Mouse (Mus musculus): ENCODE measurements around the gene Vmn1r138. TPM values are rescaled to one million over a fixed set of nuclear protein-coding genes. Genes with fewer than 3 reads are reported as not detected.
"Not testable (repeated sequence)": the region's sequence is repeated elsewhere in the genome, so short reads cannot be mapped to it uniquely, and the experiment has no call there.

Gene Vmn1r138
- not detected for total RNA-seq (2021)
- long read RNA-seq, experiment 1: 0 reads
- long read RNA-seq, experiment 2: 0 reads

DNA sequence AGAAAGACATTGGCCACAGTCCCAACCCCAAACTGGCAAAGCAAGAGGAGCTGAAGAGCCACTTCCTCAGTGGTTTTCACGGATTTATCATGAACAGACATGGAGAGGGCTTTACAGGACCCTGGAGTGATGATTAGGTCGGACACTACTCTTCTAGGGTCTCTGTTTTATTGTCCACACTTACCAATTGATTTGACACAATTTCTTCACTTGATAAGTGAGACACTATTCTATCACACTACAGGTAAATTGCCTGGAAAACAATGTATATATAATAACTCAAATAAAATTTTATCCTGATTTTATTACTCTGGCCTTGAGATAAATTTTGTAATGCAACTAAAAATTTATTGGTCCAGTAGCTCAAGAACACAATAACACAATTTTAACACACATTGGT, at the start of gene Vmn1r138:
TSS of gene Vmn1r138 (minus strand) at position 101 of the 400 bp plus-strand sequence.
- not testable (repeated sequence) for H3K27ac ChIP-seq; H3K4me3 ChIP-seq; DNase-seq (ENCODE audit: low spot score in 2 of 2)

DNA sequence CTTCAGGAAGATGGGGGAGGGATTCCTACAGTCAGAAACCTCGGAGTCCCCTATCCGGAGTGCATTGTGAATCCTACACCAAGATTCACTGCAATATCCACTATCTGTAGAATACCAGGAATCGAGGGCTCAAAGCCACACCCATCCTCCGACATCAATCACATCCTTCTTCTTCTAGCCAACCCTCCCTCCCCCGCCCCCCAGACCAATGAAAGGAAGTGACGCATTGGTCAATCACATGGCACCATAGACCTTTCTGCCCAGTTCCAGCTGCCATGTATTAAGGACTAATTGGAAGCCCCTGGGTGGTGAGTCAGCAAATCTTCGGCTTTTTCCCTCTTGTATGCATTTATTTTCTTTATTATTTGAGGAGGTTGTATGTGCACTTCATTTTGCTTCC, 40.1 kb upstream of the Vmn1r138 start, which contains the start of gene Vmn1r139:
TSS of gene Vmn1r139 (plus strand) at position 301 of the 400 bp plus-strand sequence.
- not testable (repeated sequence) for H3K27ac ChIP-seq; H3K4me3 ChIP-seq; DNase-seq (ENCODE audit: low spot score in 2 of 2)

DNA sequence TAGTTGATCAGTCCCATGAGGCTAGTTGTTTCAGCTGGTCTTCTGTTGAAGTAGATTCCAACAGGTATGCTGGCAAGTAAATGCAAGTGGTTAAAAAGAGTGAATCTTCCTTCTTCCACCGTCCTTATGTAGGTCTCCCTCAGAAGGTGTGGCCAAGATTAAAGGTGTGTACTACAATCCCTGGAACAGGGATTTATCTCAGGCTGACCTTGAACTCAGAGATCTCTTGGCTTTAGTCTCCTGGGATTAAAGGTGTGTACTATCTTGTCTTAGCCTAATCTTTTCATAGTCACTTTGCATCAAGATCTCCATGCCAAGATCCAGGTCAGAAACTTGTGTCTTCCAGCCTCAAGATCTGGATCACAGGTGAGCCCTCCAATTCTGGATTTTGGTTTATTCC, 27.5 kb upstream of the Vmn1r138 start, which contains the start of gene Gm6176:
TSS of gene Gm6176 (minus strand) at position 101 of the 400 bp plus-strand sequence.
- DNase-seq (ENCODE audit: low spot score in 2 of 2); H3K4me3 ChIP-seq; H3K27ac ChIP-seq: not testable (repeated sequence)

GRCm38 (mm10) chr7:21994287-21994686, 34.4 kb downstream of the Vmn1r138 start, which contains the start of gene Vmn1r137:
Gene Vmn1r137, plus strand, starts transcription at chr7:21994587.
- not testable (repeated sequence) for DNase-seq (ENCODE audit: low spot score in 2 of 2); H3K27ac ChIP-seq; H3K4me3 ChIP-seq

Other genes starting within 250 kb of the Vmn1r138 start
- gene Gm4177, start 232.2 kb downstream of the Vmn1r138 start, total RNA-seq (2021): not detected
- not detected for gene Vmn1r135, start 196.5 kb downstream of the Vmn1r138 start, total RNA-seq (2021)
- not detected for gene Gm5725, start 184.6 kb downstream of the Vmn1r138 start, total RNA-seq (2021)
- not detected for gene Gm5891, start 107.6 kb downstream of the Vmn1r138 start, total RNA-seq (2021)
- gene Vmn1r137, start 34.3 kb downstream of the Vmn1r138 start, total RNA-seq (2021): not detected
- not detected for gene Gm6176, start 27.4 kb upstream of the Vmn1r138 start, total RNA-seq (2021)
- gene Vmn1r139, start 40.2 kb upstream of the Vmn1r138 start, total RNA-seq (2021): not detected
- gene Gm16451, start 89.3 kb upstream of the Vmn1r138 start, total RNA-seq (2021): not detected
- not detected for gene Gm10666, start 105.8 kb upstream of the Vmn1r138 start, total RNA-seq (2021)
- gene Vmn1r142, start 135.1 kb upstream of the Vmn1r138 start, total RNA-seq (2021): not detected
- not detected for gene Vmn1r143, start 160.5 kb upstream of the Vmn1r138 start, total RNA-seq (2021)
- not detected for gene Gm8653, start 172.4 kb upstream of the Vmn1r138 start, total RNA-seq (2021)
- gene Gm8453, start 200.6 kb upstream of the Vmn1r138 start, total RNA-seq (2021): not detected

Measured in layer of hippocampus, adult 2 months (tissue).